Mouse (Mus musculus): ENCODE results near the gene Muc13. TPM values are rescaled to one million over a fixed set of nuclear protein-coding genes. Genes with fewer than 3 reads are reported as not detected.

Gene Muc13
- polyA plus RNA-seq, 1 experiment from 2014 or later: 0.09 TPM

DNA sequence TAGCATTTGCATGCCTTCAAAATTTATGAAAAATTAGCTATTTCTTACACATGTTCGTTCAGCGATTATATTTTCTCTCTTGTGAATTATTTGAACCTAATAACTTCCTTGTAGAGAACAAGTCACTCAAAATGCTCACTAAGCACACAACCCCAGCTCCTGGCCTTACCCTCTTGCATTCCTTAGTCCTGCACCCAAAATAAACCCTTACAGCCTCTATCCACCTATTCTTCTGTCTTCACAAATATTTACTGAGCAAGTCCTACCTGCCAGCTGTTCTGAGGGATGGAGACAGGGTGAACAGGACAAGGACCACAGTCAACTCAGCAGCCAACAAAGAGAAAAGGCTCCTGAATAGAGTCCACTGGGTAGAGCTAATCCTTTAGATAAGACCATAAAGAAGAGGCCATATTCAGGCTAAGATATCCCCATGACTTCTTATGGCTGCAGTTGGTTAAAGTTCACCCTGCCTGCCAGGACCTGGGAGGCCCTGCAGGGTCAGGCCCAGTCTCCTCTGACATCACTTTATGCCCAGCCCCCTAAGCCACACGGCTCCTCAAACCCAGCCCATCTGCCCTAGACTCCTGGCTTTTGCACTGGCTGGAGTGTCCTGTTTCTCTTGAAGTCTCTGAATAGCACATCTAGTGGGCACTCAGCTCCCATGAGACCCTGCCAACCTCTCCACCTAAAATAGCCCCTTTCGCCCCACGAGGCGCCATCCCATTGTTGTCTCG lies 7.0 kb upstream of the Muc13 start:
- no peak for ATAC-seq (ENCODE audit: extremely low read depth, insufficient number of reproducible peaks, low FRiP score, low TSS enrichment)

GRCm38 (mm10) chr16:33795106-33795505 lies 1.3 kb downstream of the Muc13 start:
- no peak overlapping the region for H3K9ac ChIP-seq
- ATAC-seq (ENCODE audit: extremely low read depth, insufficient number of reproducible peaks, low FRiP score, low TSS enrichment): no peak
- H3K9me3 ChIP-seq: no peaks in the 10 kb centered on the region
- no peak overlapping the region for H3K4me2 ChIP-seq
- no peaks in the 10 kb centered on the region for H3K4me1 ChIP-seq
- no peak overlapping the region for H3K27ac ChIP-seq (replicated peaks)
- H3K27me3 ChIP-seq (replicated peaks): no peaks in the 10 kb centered on the region
- 72% methylated on average over 4 of the region's 4 CpGs for WGBS
- no peaks in the 10 kb centered on the region for H3K36me3 ChIP-seq
- H3K4me3 ChIP-seq: no peak overlapping the region

More for the DNA sequence above, 7.0 kb upstream of the Muc13 start:
- no peak overlapping the region for H3K27ac ChIP-seq (replicated peaks)
- no peaks in the 10 kb centered on the region for H3K36me3 ChIP-seq
- peaks cover 17% of the 10 kb centered on the region for H3K4me1 ChIP-seq
- H3K9me3 ChIP-seq: no peaks in the 10 kb centered on the region
- WGBS: 62% methylated on average over 7 of the region's 7 CpGs
- no peak overlapping the region for H3K4me3 ChIP-seq
- no peaks in the 10 kb centered on the region for H3K27me3 ChIP-seq (replicated peaks)
- no peak overlapping the region for H3K9ac ChIP-seq
- no peak overlapping the region for H3K4me2 ChIP-seq

DNA sequence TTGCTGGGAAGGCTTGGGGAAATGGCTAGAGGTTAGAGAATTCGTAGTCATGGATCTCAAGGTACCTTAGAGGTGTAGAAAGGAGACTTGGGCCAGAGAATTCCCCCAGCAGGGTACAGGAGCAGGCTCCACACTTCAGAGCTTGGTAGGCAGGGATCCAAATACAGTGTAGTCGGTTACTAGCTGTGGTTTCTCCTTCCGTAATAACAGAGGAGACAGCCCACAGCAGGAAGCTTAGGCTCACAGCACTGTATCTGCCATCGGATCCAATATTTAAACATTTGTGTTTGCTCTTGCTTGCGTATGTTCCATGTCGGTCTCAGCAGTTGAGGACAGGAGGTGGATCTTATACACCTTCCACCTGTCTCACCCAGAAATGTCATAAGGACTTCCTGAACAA lies 2.0 kb downstream of the Muc13 start:
- WGBS: 74% methylated on average over 6 of the region's 6 CpGs
- ATAC-seq (ENCODE audit: extremely low read depth, insufficient number of reproducible peaks, low FRiP score, low TSS enrichment): no peak

GRCm38 (mm10) chr16:33796756-33797155 lies 2.9 kb downstream of the Muc13 start:
- H3K9ac ChIP-seq: no peak overlapping the region
- no peaks in the 10 kb centered on the region for H3K27me3 ChIP-seq (replicated peaks)
- H3K36me3 ChIP-seq: no peaks in the 10 kb centered on the region
- no peaks in the 10 kb centered on the region for H3K4me1 ChIP-seq
- 70% methylated on average over 3 of the region's 3 CpGs for WGBS
- H3K27ac ChIP-seq (replicated peaks): no peak overlapping the region
- no peak overlapping the region for H3K4me3 ChIP-seq
- no peak overlapping the region for H3K4me2 ChIP-seq
- H3K9me3 ChIP-seq: no peaks in the 10 kb centered on the region
- ATAC-seq (ENCODE audit: extremely low read depth, insufficient number of reproducible peaks, low FRiP score, low TSS enrichment): no peak

More for the DNA sequence above, 2.0 kb downstream of the Muc13 start:
- Histone ChIP-seq H3K9ac (no peak overlapping the region), H3K27ac (replicated peaks) (no peak overlapping the region), H3K4me3 (no peak overlapping the region), H3K9me3 (no peaks in the 10 kb centered on the region), H3K36me3 (no peaks in the 10 kb centered on the region), H3K4me2 (no peak overlapping the region), H3K27me3 (replicated peaks) (no peaks in the 10 kb centered on the region), H3K4me1 (no peaks in the 10 kb centered on the region)

DNA sequence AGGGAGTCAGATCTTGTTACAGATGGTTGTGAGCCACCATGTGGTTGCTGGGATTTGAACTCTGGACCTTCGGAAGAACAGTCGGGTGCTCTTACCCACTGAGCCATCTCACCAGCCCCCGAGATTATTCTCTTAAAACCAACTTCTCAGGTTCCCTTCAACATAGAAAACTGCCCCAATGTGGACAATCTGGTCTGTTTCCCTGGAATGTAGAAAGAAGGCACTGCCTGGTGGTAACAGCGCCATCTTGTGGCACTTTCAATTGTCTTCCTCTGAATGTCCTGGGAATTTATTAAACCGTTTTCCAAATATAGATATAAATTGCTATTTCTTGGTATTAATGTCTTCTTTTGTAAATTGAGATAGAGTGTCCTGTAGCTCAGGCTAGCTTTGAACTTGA lies 4.0 kb downstream of the Muc13 start:
- WGBS: 42% methylated on average over 5 of the region's 5 CpGs
- ATAC-seq (ENCODE audit: extremely low read depth, insufficient number of reproducible peaks, low FRiP score, low TSS enrichment): no peak
- Histone ChIP-seq H3K4me1 (no peaks in the 10 kb centered on the region), H3K27ac (replicated peaks) (no peak overlapping the region), H3K9ac (no peak overlapping the region), H3K9me3 (no peaks in the 10 kb centered on the region), H3K27me3 (replicated peaks) (no peaks in the 10 kb centered on the region), H3K4me2 (no peak overlapping the region), H3K36me3 (no peaks in the 10 kb centered on the region), H3K4me3 (no peak overlapping the region)

DNA sequence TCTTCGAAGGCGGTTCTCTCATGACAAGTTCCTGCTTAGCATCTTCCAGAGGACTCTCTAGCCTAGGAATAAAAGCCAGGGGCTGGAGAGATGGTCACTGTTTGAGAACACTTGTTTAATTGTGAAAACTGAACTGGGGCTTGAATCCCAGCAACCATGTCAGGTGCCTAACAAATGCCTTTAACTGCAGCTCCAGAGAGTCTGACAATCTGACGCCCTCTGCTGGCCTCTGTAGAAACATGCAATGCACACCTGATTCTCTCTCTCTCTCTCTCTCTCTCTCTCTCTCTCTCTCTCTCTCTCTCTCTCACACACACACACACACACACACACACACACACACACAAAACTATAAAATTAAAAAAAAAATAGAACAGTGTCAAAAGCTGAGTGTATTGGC lies 16.2 kb downstream of the Muc13 start:
- H3K27ac ChIP-seq (replicated peaks): no peak overlapping the region
- ATAC-seq (ENCODE audit: extremely low read depth, insufficient number of reproducible peaks, low FRiP score, low TSS enrichment): no peak
- H3K27me3 ChIP-seq (replicated peaks): no peaks in the 10 kb centered on the region
- no peaks in the 10 kb centered on the region for H3K4me1 ChIP-seq
- WGBS: 63% methylated on average over 3 of the region's 3 CpGs
- H3K4me2 ChIP-seq: no peak overlapping the region
- H3K4me3 ChIP-seq: no peak overlapping the region
- H3K36me3 ChIP-seq: no peaks in the 10 kb centered on the region
- H3K9me3 ChIP-seq: peaks cover 4% of the 10 kb centered on the region; the same call in 1 of the 2 replicates
- no peak overlapping the region for H3K9ac ChIP-seq

GRCm38 (mm10) chr16:33818413-33819165 lies 24.8 kb downstream of the Muc13 start:
- Histone ChIP-seq H3K27me3 (replicated peaks) (peaks cover 17% of the 10 kb centered on the region), H3K27ac (replicated peaks) (no peak overlapping the region), H3K4me2 (no peak overlapping the region), H3K4me3 (no peak overlapping the region), H3K36me3 (no peaks in the 10 kb centered on the region), H3K9ac (no peak overlapping the region), H3K9me3 (no peaks in the 10 kb centered on the region), H3K4me1 (0 out of 2 replicates have a peak, but pooled peaks cover 6% of the 10 kb centered on the region)
- WGBS: 75% methylated on average over 7 of the region's 7 CpGs
- ATAC-seq (ENCODE audit: extremely low read depth, insufficient number of reproducible peaks, low FRiP score, low TSS enrichment): no peak

- Histone ChIP-seq H3K4me2 (no peak overlapping the region), H3K27ac (replicated peaks) (no peak overlapping the region), H3K36me3 (no peaks in the 10 kb centered on the region), H3K9me3 (no peaks in the 10 kb centered on the region), H3K27me3 (replicated peaks) (peaks cover 17% of the 10 kb centered on the region), H3K9ac (no peak overlapping the region), H3K4me1 (0 out of 2 replicates have a peak, but pooled peaks cover 6% of the 10 kb centered on the region), H3K4me3 (no peak overlapping the region)
- ATAC-seq (ENCODE audit: extremely low read depth, insufficient number of reproducible peaks, low FRiP score, low TSS enrichment): no peak
- 17% methylated on average over 17 of the region's 17 CpGs for WGBS
Measured at GRCm38 (mm10) chr16:33820269-33821178, 26.7 kb downstream of the Muc13 start.

- WGBS: 71% methylated on average over 6 of the region's 6 CpGs
- Histone ChIP-seq H3K9me3 (no peaks in the 10 kb centered on the region), H3K27ac (replicated peaks) (no peak overlapping the region), H3K4me3 (no peak overlapping the region), H3K4me2 (no peak overlapping the region), H3K36me3 (no peaks in the 10 kb centered on the region), H3K27me3 (replicated peaks) (peaks cover 9% of the 10 kb centered on the region), H3K4me1 (peaks cover 18% of the 10 kb centered on the region), H3K9ac (no peak overlapping the region)
- no peak for ATAC-seq (ENCODE audit: extremely low read depth, insufficient number of reproducible peaks, low FRiP score, low TSS enrichment)
Measured at GRCm38 (mm10) chr16:33824603-33825002, 30.8 kb downstream of the Muc13 start.

- ATAC-seq (ENCODE audit: extremely low read depth, insufficient number of reproducible peaks, low FRiP score, low TSS enrichment): no peak
- WGBS: 81% methylated on average over 7 of the region's 7 CpGs
- H3K9me3 ChIP-seq: no peaks in the 10 kb centered on the region
- peaks cover 33% of the 10 kb centered on the region for H3K4me1 ChIP-seq
- no peak overlapping the region for H3K4me3 ChIP-seq
- H3K9ac ChIP-seq: no peak overlapping the region
- no peaks in the 10 kb centered on the region for H3K36me3 ChIP-seq
- H3K27me3 ChIP-seq (replicated peaks): peaks cover 7% of the 10 kb centered on the region; the same call in 1 of the 2 replicates
- no peak overlapping the region for H3K4me2 ChIP-seq
- H3K27ac ChIP-seq (replicated peaks): no peak overlapping the region
Measured at GRCm38 (mm10) chr16:33828496-33828895, 34.7 kb downstream of the Muc13 start.

- Histone ChIP-seq H3K9ac (peak within 1 kb of the TSS; percentile 95), H3K36me3 (no peaks in the 10 kb centered on the region), H3K27ac (replicated peaks) (peak within 1 kb of the TSS; percentile 89), H3K4me3 (peak within 1 kb of the TSS; percentile 95), H3K9me3 (no peaks in the 10 kb centered on the region), H3K27me3 (replicated peaks) (peaks cover 7% of the 10 kb centered on the region; the same call in 1 of the 2 replicates), H3K4me1 (peaks cover 40% of the 10 kb centered on the region), H3K4me2 (peak within 1 kb of the TSS; percentile 74)
- under 1% methylated on average over 42 of the region's 43 CpGs for WGBS
- ATAC-seq (ENCODE audit: extremely low read depth, insufficient number of reproducible peaks, low FRiP score, low TSS enrichment): peak; percentile 65; the same call in 1 of the 2 replicates
Measured at GRCm38 (mm10) chr16:33829301-33829831, 35.5 kb downstream of the Muc13 start, which contains the start of gene Itgb5. Itgb5 (plus strand) TSS chr16:33829665.
